Mouse (Mus musculus) kidney, embryonic 14.5 days (tissue): Measurements from ENCODE around the gene Cnpy3. TPM values are rescaled to one million over a fixed set of nuclear protein-coding genes. Genes with fewer than 3 reads are reported as not detected.
A peak's percentile ranks its signal among the peaks of the same experiment; 100 is the strongest.

Source experiments
- ATAC-seq: fragments of 200-750 bp; cut with Nextera tagmentation; 2 replicates; pipeline ENCODE4 v1.8.0; 2017; ENCODE audit warnings: moderate number of reproducible peaks, mild to moderate bottlenecking, moderate TSS enrichment, moderate library complexity; ENCODE audit not compliant: low FRiP score, low TSS enrichment
- H3K27ac ChIP-seq: fragments of 300-500 bp; sonication (generic); 2 replicates; pipeline ENCODE4 v1.5.1; 2014; ENCODE audit warnings: low read depth, mild to moderate bottlenecking, low read length, moderate library complexity, mixed read lengths
- H3K27me3 ChIP-seq: fragments of 300-500 bp; sonication (generic); 2 replicates; pipeline ENCODE4 v1.6.1; 2014; ENCODE audit warnings: mild to moderate bottlenecking, low read length; ENCODE audit not compliant: control insufficient read depth, insufficient read depth
- H3K36me3 ChIP-seq: fragments of 300-500 bp; sonication (generic); 2 replicates; pipeline ENCODE4 v1.6.1; 2014; ENCODE audit warnings: low read length, mixed read lengths; ENCODE audit not compliant: control insufficient read depth, insufficient read depth
- H3K4me1 ChIP-seq: fragments of 300-500 bp; sonication (generic); 2 replicates; pipeline ENCODE4 v1.6.1; 2014; ENCODE audit warnings: low read length, mixed read lengths; ENCODE audit not compliant: control insufficient read depth, insufficient read depth
- H3K4me2 ChIP-seq: fragments of 300-500 bp; sonication (generic); replicated peaks from 2 replicates; pipeline ENCODE4 v1.6.1; 2014; ENCODE audit warnings: low read depth, mild to moderate bottlenecking, low read length
- H3K4me3 ChIP-seq: fragments of 300-500 bp; sonication (generic); 2 replicates; pipeline ENCODE4 v1.5.1; 2014; ENCODE audit warnings: mild to moderate bottlenecking, low read length
- H3K9ac ChIP-seq: fragments of 300-500 bp; sonication (generic); 2 replicates; pipeline ENCODE4 v1.6.1; 2014; ENCODE audit warnings: low read depth, mild to moderate bottlenecking, low read length, moderate library complexity
- H3K9me3 ChIP-seq: fragments of 300-500 bp; sonication (generic); 2 replicates; pipeline ENCODE4 v1.6.1; 2016; ENCODE audit warnings: low read length; ENCODE audit not compliant: control insufficient read depth
- WGBS: fragments of 180-500 bp; shearing (Covaris S2); extraction: QIAGEN DNeasy Blood & Tissue Kit; methylation state at CpG from one replicate; pipeline ENCODE4 v1.1.7; 2014; 5-methylcytosine and 5-hydroxymethylcytosine counted together
- polyA plus RNA-seq: library from polyadenylated mRNA; unstranded; fragments of >200 nt; fragmentation: Nextera tagmentation; extraction: Ambion mirVana; gene quantifications from 2 replicates; pipeline ENCODE4 v1.2.1, GENCODE M21; 2014

Cnpy3 gene
- polyA plus RNA-seq, 1 experiment from 2014 or later = 71.5 TPM

- Histone ChIP-seq H3K4me1 (peaks cover 23% of the 10 kb centered on the region), H3K27ac (peak overlapping the region; percentile 94), H3K9ac (peak overlapping the region; percentile 90), H3K4me2 (peak overlapping the region; percentile 69), H3K36me3 (peaks cover 8% of the 10 kb centered on the region; the same call in 1 of the 2 replicates), H3K4me3 (peak overlapping the region; percentile 92), H3K9me3 (no peaks in the 10 kb centered on the region), H3K27me3 (no peaks in the 10 kb centered on the region)
- ATAC-seq = peak; percentile 86
- WGBS = 4% methylated on average over 33 of the region's 41 CpGs
Observed at GRCm38 (mm10) chr17:46703971-46704886, 47.8 kb downstream of the Cnpy3 start.

GRCm38 (mm10) chr17:46702506-46702905 lies 49.5 kb downstream of the Cnpy3 start:
- H3K4me3 ChIP-seq = no peak overlapping the region
- H3K27me3 ChIP-seq = no peaks in the 10 kb centered on the region
- H3K4me2 ChIP-seq = peak overlapping the region; percentile 69; the same call in 1 of the 2 replicates
- 76% methylated on average over 5 of the region's 5 CpGs for WGBS
- ATAC-seq = no peak
- H3K9me3 ChIP-seq = no peaks in the 10 kb centered on the region
- peak overlapping the region; percentile 90 for H3K9ac ChIP-seq
- peaks cover 23% of the 10 kb centered on the region for H3K4me1 ChIP-seq
- H3K27ac ChIP-seq = no peak overlapping the region
- peaks cover 21% of the 10 kb centered on the region; the same call in 1 of the 2 replicates for H3K36me3 ChIP-seq

- Histone ChIP-seq H3K27me3 (no peaks in the 10 kb centered on the region), H3K9me3 (no peaks in the 10 kb centered on the region), H3K9ac (0 out of 2 replicates have a peak overlapping the region, but pooled peaks have one; percentile 25), H3K27ac (no peak overlapping the region), H3K36me3 (peaks cover 21% of the 10 kb centered on the region; the same call in 1 of the 2 replicates), H3K4me1 (peaks cover 23% of the 10 kb centered on the region), H3K4me3 (no peak overlapping the region), H3K4me2 (no peak overlapping the region; the same call in 1 of the 2 replicates)
- no peak for ATAC-seq
- 71% methylated on average over 12 of the region's 12 CpGs for WGBS
Observed at GRCm38 (mm10) chr17:46702100-46702499, 49.9 kb downstream of the Cnpy3 start.

- peaks cover 21% of the 10 kb centered on the region; the same call in 1 of the 2 replicates for H3K36me3 ChIP-seq
- no peak overlapping the region for H3K4me2 ChIP-seq
- H3K27ac ChIP-seq = no peak overlapping the region
- ATAC-seq = no peak
- no peaks in the 10 kb centered on the region for H3K27me3 ChIP-seq
- no peaks in the 10 kb centered on the region for H3K9me3 ChIP-seq
- WGBS = 80% methylated on average over 12 of the region's 12 CpGs
- H3K9ac ChIP-seq = 0 out of 2 replicates have a peak overlapping the region, but pooled peaks have one; percentile 25
- peaks cover 23% of the 10 kb centered on the region for H3K4me1 ChIP-seq
- H3K4me3 ChIP-seq = no peak overlapping the region
Observed at GRCm38 (mm10) chr17:46701489-46701888, 50.5 kb downstream of the Cnpy3 start.

GRCm38 (mm10) chr17:46699912-46700311 lies 52.1 kb downstream of the Cnpy3 start:
- Histone ChIP-seq H3K27ac (no peak overlapping the region), H3K4me3 (no peak overlapping the region), H3K4me2 (no peak overlapping the region), H3K36me3 (peaks cover 26% of the 10 kb centered on the region; the same call in 1 of the 2 replicates), H3K9ac (no peak overlapping the region), H3K9me3 (no peaks in the 10 kb centered on the region), H3K4me1 (peaks cover 23% of the 10 kb centered on the region), H3K27me3 (no peaks in the 10 kb centered on the region)
- no peak for ATAC-seq
- WGBS = 90% methylated on average over 3 of the region's 3 CpGs

GRCm38 (mm10) chr17:46699245-46699644 lies 52.8 kb downstream of the Cnpy3 start:
- H3K4me2 ChIP-seq = no peak overlapping the region
- peaks cover 26% of the 10 kb centered on the region; the same call in 1 of the 2 replicates for H3K36me3 ChIP-seq
- peaks cover 23% of the 10 kb centered on the region for H3K4me1 ChIP-seq
- H3K9me3 ChIP-seq = no peaks in the 10 kb centered on the region
- H3K4me3 ChIP-seq = no peak overlapping the region
- H3K9ac ChIP-seq = no peak overlapping the region
- H3K27ac ChIP-seq = no peak overlapping the region
- ATAC-seq = no peak
- H3K27me3 ChIP-seq = no peaks in the 10 kb centered on the region
- WGBS = 50% methylated on average over 5 of the region's 5 CpGs

GRCm38 (mm10) chr17:46698515-46698914 lies 53.5 kb downstream of the Cnpy3 start:
- peaks cover 26% of the 10 kb centered on the region; the same call in 1 of the 2 replicates for H3K36me3 ChIP-seq
- no peak for ATAC-seq

GRCm38 (mm10) chr17:46694517-46695063 lies 57.4 kb downstream of the Cnpy3 start:
- Histone ChIP-seq H3K4me3 (no peak overlapping the region), H3K4me1 (no peaks in the 10 kb centered on the region), H3K9ac (no peak overlapping the region), H3K27me3 (no peaks in the 10 kb centered on the region), H3K9me3 (no peaks in the 10 kb centered on the region), H3K36me3 (peaks cover 28% of the 10 kb centered on the region; the same call in 1 of the 2 replicates), H3K27ac (no peak overlapping the region), H3K4me2 (no peak overlapping the region)
- WGBS = 45% methylated on average over 1 of the region's 1 CpGs
- ATAC-seq = no peak

More at GRCm38 (mm10) chr17:46698515-46698914, 53.5 kb downstream of the Cnpy3 start:
- H3K4me3 ChIP-seq = no peak overlapping the region
- H3K27me3 ChIP-seq = no peaks in the 10 kb centered on the region
- no peak overlapping the region for H3K27ac ChIP-seq
- H3K4me1 ChIP-seq = peaks cover 18% of the 10 kb centered on the region
- H3K9ac ChIP-seq = no peak overlapping the region
- no peaks in the 10 kb centered on the region for H3K9me3 ChIP-seq
- WGBS = 78% methylated on average over 6 of the region's 6 CpGs
- no peak overlapping the region for H3K4me2 ChIP-seq

- no peak for ATAC-seq
- Histone ChIP-seq H3K36me3 (peaks cover 28% of the 10 kb centered on the region), H3K4me1 (no peaks in the 10 kb centered on the region), H3K4me2 (no peak overlapping the region), H3K4me3 (no peak overlapping the region), H3K27ac (no peak overlapping the region), H3K27me3 (no peaks in the 10 kb centered on the region), H3K9me3 (no peaks in the 10 kb centered on the region), H3K9ac (no peak overlapping the region)
- WGBS = 93% methylated on average over 2 of the region's 2 CpGs
Observed at GRCm38 (mm10) chr17:46691390-46691789, 60.6 kb downstream of the Cnpy3 start.
